Mouse (Mus musculus) layer of hippocampus, adult 9-11 months (tissue): ENCODE results near the gene Fat2.

Experiments used
- DNase-seq: peaks from one replicate; pipeline ENCODE4 v3.0.0; 2022

Gene Fat2

GRCm38 (mm10) chr11:55336101-55336891 is at the start of gene Fat2:
Fat2 (minus strand) TSS chr11:55336564.
- no peak for DNase-seq

- no peak for DNase-seq
These were observed 47.2 kb upstream of the Fat2 start for GRCm38 (mm10) chr11:55383463-55384045.

- DNase-seq, result no peak
These were observed 44.5 kb upstream of the Fat2 start for GRCm38 (mm10) chr11:55380908-55381307.

- peak; percentile 67 for DNase-seq
These were observed 42.0 kb upstream of the Fat2 start for GRCm38 (mm10) chr11:55378371-55378770.

- DNase-seq, result no peak
These were observed 37.5 kb upstream of the Fat2 start for GRCm38 (mm10) chr11:55373838-55374237.

GRCm38 (mm10) chr11:55373373-55373772 is 37.0 kb upstream of the Fat2 start:
- no peak for DNase-seq

GRCm38 (mm10) chr11:55372001-55372400 is 35.6 kb upstream of the Fat2 start:
- DNase-seq, result no peak

GRCm38 (mm10) chr11:55369093-55369471 is 32.7 kb upstream of the Fat2 start:
- DNase-seq, result no peak

- no peak for DNase-seq
These were observed 32.2 kb upstream of the Fat2 start for GRCm38 (mm10) chr11:55368388-55369092.

- DNase-seq, result no peak
These were observed 31.4 kb upstream of the Fat2 start for GRCm38 (mm10) chr11:55367783-55368182.

- no peak for DNase-seq
These were observed 29.5 kb upstream of the Fat2 start for GRCm38 (mm10) chr11:55365840-55366239.

- DNase-seq, result no peak
These were observed 28.9 kb upstream of the Fat2 start for GRCm38 (mm10) chr11:55365242-55365641.

GRCm38 (mm10) chr11:55364662-55365061 is 28.3 kb upstream of the Fat2 start:
- no peak for DNase-seq

- DNase-seq, result no peak
These were observed 21.9 kb upstream of the Fat2 start for GRCm38 (mm10) chr11:55358094-55358783.

GRCm38 (mm10) chr11:55356846-55357245 is 20.5 kb upstream of the Fat2 start:
- DNase-seq, result no peak

GRCm38 (mm10) chr11:55341961-55342371 is 5.6 kb upstream of the Fat2 start:
- DNase-seq, result peak; percentile 14

GRCm38 (mm10) chr11:55340789-55341188 is 4.4 kb upstream of the Fat2 start:
- no peak for DNase-seq

GRCm38 (mm10) chr11:55337032-55337769 is 837 bp upstream of the Fat2 start:
- no peak for DNase-seq

- no peak for DNase-seq
These were observed 869 bp downstream of the Fat2 start for GRCm38 (mm10) chr11:55335314-55336076.

- no peak for DNase-seq
These were observed 1.8 kb downstream of the Fat2 start for GRCm38 (mm10) chr11:55334545-55334944.

GRCm38 (mm10) chr11:55334063-55334462 is 2.3 kb downstream of the Fat2 start:
- no peak for DNase-seq
